In genomic region chr6:146907795-146908190, GRCm38 (mm10) we compare ENCODE assay signal across 19 mouse cellular contexts. TPM values are rescaled to one million over a fixed set of nuclear protein-coding genes. Genes with fewer than 3 reads are reported as not detected.
DNase-seq lines count a peak whose midpoint lies in the region; ATAC-seq and TF ChIP-seq lines count a peak whose summit lies in the region.
"Had no signal": no experiment of that assay in that cellular context is flagged by ENCODE, and none has a peak within 500 bp of the region (broad histone marks: within the 10 kb centered on the region; RNA-seq: fewer than 3 reads in every experiment).

No protein-coding gene starts in this region.

- no peak overlapping the region for H3K9ac ChIP-seq in lung, postnatal 0 days (replicated peaks; ENCODE audit: low read depth)
- no peak overlapping the region for H3K9ac ChIP-seq in liver, embryonic 16.5 days (ENCODE audit: low read depth, low read length)
- H3K9ac ChIP-seq: forebrain, embryonic 12.5 days; limb, embryonic 12.5 days; midbrain, embryonic 13.5 days had no signal

- WGBS in lung, postnatal 0 days = 83% methylated on average over 1 of the region's 1 CpGs
- WGBS in liver, embryonic 16.5 days (ENCODE audit: insufficient replicate concordance) = 66% methylated on average over 1 of the region's 1 CpGs
- 100% methylated on average over 1 of the region's 1 CpGs for WGBS in cerebellum, adult 2 months

- TF ChIP-seq CTCF in lung, postnatal 0 days (IDR thresholded peaks at IDR 0.05) = no peak
- TF ChIP-seq CTCF in cerebellum, adult 2 months (IDR thresholded peaks at IDR 0.05; ENCODE audit: borderline replicate concordance, insufficient read depth, low read depth, low read length) = no peak

- ATAC-seq in lung, postnatal 0 days = peak; percentile 37; the same call in 1 of the 2 replicates
- ATAC-seq in liver, embryonic 16.5 days (ENCODE audit: low read depth) = peak; percentile 79
- ATAC-seq: midbrain, embryonic 13.5 days had no signal

- H3K9me3 ChIP-seq in lung, postnatal 0 days (ENCODE audit: low read length) = no peaks in the 10 kb centered on the region
- no peaks in the 10 kb centered on the region for H3K9me3 ChIP-seq in liver, embryonic 16.5 days (replicated peaks; ENCODE audit: control insufficient read depth, low read length)
- H3K9me3 ChIP-seq: embryonic facial prominence, embryonic 10.5 days; forebrain, embryonic 12.5 days; limb, embryonic 12.5 days; midbrain, embryonic 13.5 days had no signal

- no peak for TF ChIP-seq EP300 in lung, postnatal 0 days (IDR thresholded peaks at IDR 0.05)

- peaks cover 9% of the 10 kb centered on the region; the same call in 1 of the 2 replicates for H3K4me1 ChIP-seq in lung, postnatal 0 days (ENCODE audit: insufficient read depth, low read depth, low read length)
- peaks cover 9% of the 10 kb centered on the region for H3K4me1 ChIP-seq in liver, embryonic 16.5 days (ENCODE audit: control insufficient read depth, low read depth, low read length)
- no peaks in the 10 kb centered on the region for H3K4me1 ChIP-seq in cerebellum, adult 2 months (ENCODE audit: control insufficient read depth, insufficient read depth, low read length)
- H3K4me1 ChIP-seq: midbrain, embryonic 13.5 days had no signal

- H3K36me3 ChIP-seq in lung, postnatal 0 days (ENCODE audit: insufficient read depth, low read length) = no peaks in the 10 kb centered on the region
- no peaks in the 10 kb centered on the region for H3K36me3 ChIP-seq in liver, embryonic 16.5 days (ENCODE audit: control insufficient read depth, insufficient read depth)
- H3K36me3 ChIP-seq: forebrain, embryonic 12.5 days; limb, embryonic 12.5 days; midbrain, embryonic 13.5 days had no signal

- H3K27me3 ChIP-seq in lung, postnatal 0 days (replicated peaks; ENCODE audit: insufficient read depth, low read length) = no peaks in the 10 kb centered on the region
- H3K27me3 ChIP-seq in liver, embryonic 16.5 days (ENCODE audit: control insufficient read depth, insufficient read depth, low read depth, low read length) = no peaks in the 10 kb centered on the region
- H3K27me3 ChIP-seq in cerebellum, adult 2 months (ENCODE audit: control insufficient read depth, insufficient read depth, low read length) = no peaks in the 10 kb centered on the region
- H3K27me3 ChIP-seq: CH12.LX; forebrain, embryonic 12.5 days; limb, embryonic 12.5 days; midbrain, embryonic 13.5 days had no signal

- H3K4me2 ChIP-seq in lung, postnatal 0 days (replicated peaks; ENCODE audit: low read depth, low read length) = no peak overlapping the region
- no peak overlapping the region for H3K4me2 ChIP-seq in liver, embryonic 16.5 days (ENCODE audit: low read depth, low read length)
- H3K4me2 ChIP-seq: forebrain, embryonic 12.5 days; limb, embryonic 12.5 days; midbrain, embryonic 13.5 days had no signal

- no peak for TF ChIP-seq POLR2A in cerebellum, adult 2 months (IDR thresholded peaks at IDR 0.05; ENCODE audit: borderline replicate concordance, insufficient read depth, low read length)

- DNase-seq in kidney, adult 11 months = peak; percentile 65
- no peak for DNase-seq in kidney, adult 18-20 months
- no peak for DNase-seq in lung, postnatal 0 days (ENCODE audit: low spot score)
- no peak for DNase-seq in lung, adult 18-20 months
- DNase-seq in right cerebral cortex, adult 18-20 months = no peak
- DNase-seq in cerebellum, adult 2 months = no peak
- DNase-seq: adrenal gland, postnatal 36 days; cerebellum, adult 8-10 months; thymus, postnatal 25 days had no signal

- no peak overlapping the region for H3K4me3 ChIP-seq in lung, postnatal 0 days (ENCODE audit: low read depth, low read length)
- H3K4me3 ChIP-seq in liver, embryonic 16.5 days (ENCODE audit: low read depth, low read length) = no peak overlapping the region
- no peak overlapping the region for H3K4me3 ChIP-seq in cerebellum, adult 2 months (replicated peaks; ENCODE audit: insufficient read depth, low read depth, low read length)
- H3K4me3 ChIP-seq: embryonic facial prominence, embryonic 10.5 days; forebrain, embryonic 12.5 days; limb, embryonic 12.5 days; midbrain, embryonic 13.5 days had no signal

- H3K27ac ChIP-seq in lung, postnatal 0 days (ENCODE audit: low read length) = no peak overlapping the region
- H3K27ac ChIP-seq in liver, embryonic 16.5 days (ENCODE audit: low read length) = peak overlapping the region; percentile 58
- H3K27ac ChIP-seq in cerebellum, adult 2 months (ENCODE audit: insufficient read depth, low read length) = no peak overlapping the region
- H3K27ac ChIP-seq: embryonic facial prominence, embryonic 10.5 days; forebrain, embryonic 12.5 days; limb, embryonic 12.5 days; midbrain, embryonic 13.5 days had no signal

RNA-seq across cellular contexts. Expression of gene Ppfibp1, which starts 19.5 kb away (rescaled TPM):
- polyA plus RNA-seq in lung, postnatal 0 days (2015; fragmentation: Nextera tagmentation; extraction: Ambion mirVana) = 50.5 and 53.5 TPM in 2 replicates
- polyA plus RNA-seq in liver, embryonic 16.5 days (2015; fragmentation: Nextera tagmentation; extraction: Ambion mirVana) = 12.9 and 14.4 TPM in 2 replicates
- polyA plus RNA-seq in cerebellum, adult 2 months (2012; rRNA removed) = 8.7 and 9.4 TPM in 2 replicates

RNA-seq across cellular contexts. Expression of gene 1700034J05Rik, which starts 46.4 kb away (rescaled TPM):
- polyA plus RNA-seq in lung, postnatal 0 days (2015; fragmentation: Nextera tagmentation; extraction: Ambion mirVana) = 0.13 and 0.17 TPM in 2 replicates
- polyA plus RNA-seq in liver, embryonic 16.5 days (2015; fragmentation: Nextera tagmentation; extraction: Ambion mirVana) = 0.04 TPM in 1 of 2 replicates, not detected in the other
- not detected in 2 replicates for polyA plus RNA-seq in cerebellum, adult 2 months (2012; rRNA removed)
- polyA plus RNA-seq: forebrain, embryonic 12.5 days; frontal cortex, adult 2 months had no signal

RNA-seq across cellular contexts. Expression of gene Smco2, which starts 57.9 kb away (rescaled TPM):
- polyA plus RNA-seq in lung, postnatal 0 days (2015; fragmentation: Nextera tagmentation; extraction: Ambion mirVana) = not detected in 2 replicates
- polyA plus RNA-seq in liver, embryonic 16.5 days (2015; fragmentation: Nextera tagmentation; extraction: Ambion mirVana) = not detected in 2 replicates
- polyA plus RNA-seq in cerebellum, adult 2 months (2012; rRNA removed) = not detected in 2 replicates
- polyA plus RNA-seq: embryonic facial prominence, embryonic 10.5 days; forebrain, embryonic 12.5 days; hindbrain, embryonic 11.5 days; limb, embryonic 12.5 days; lung, embryonic 16.5 days; midbrain, embryonic 13.5 days; neural tube, embryonic 14.5 days had no signal
